Mouse (Mus musculus) kidney, postnatal 0 days (tissue): Measurements from ENCODE around the gene Gm20547. TPM values are rescaled to one million over a fixed set of nuclear protein-coding genes. Genes with fewer than 3 reads are reported as not detected.
A peak's percentile ranks its signal among the peaks of the same experiment; 100 is the strongest.
"Not testable (repeated sequence)": the region's sequence is repeated elsewhere in the genome, so short reads cannot be mapped to it uniquely, and the experiment has no call there.

Experiments
- ATAC-seq: fragments of 200-750 bp; cut with Nextera tagmentation; replicated peaks from 2 replicates; pipeline ENCODE4 v1.8.0; 2017; ENCODE audit warnings: low read depth, moderate number of reproducible peaks, moderate TSS enrichment, moderate library complexity; ENCODE audit not compliant: low FRiP score
- DNase-seq: peaks from one replicate; pipeline ENCODE4 v3.0.0-alpha.2; 2016; ENCODE audit warnings: low spot score
- H3K27ac ChIP-seq: fragments of 300-500 bp; sonication (generic); 2 replicates; pipeline ENCODE4 v1.5.1; 2014; ENCODE audit warnings: mild to moderate bottlenecking
- H3K27me3 ChIP-seq: fragments of 300-500 bp; sonication (generic); 2 replicates; pipeline ENCODE4 v1.6.1; 2014; ENCODE audit warnings: low read length, mixed read lengths; ENCODE audit not compliant: insufficient read depth
- H3K36me3 ChIP-seq: fragments of 300-500 bp; sonication (generic); 2 replicates; pipeline ENCODE4 v1.6.1; 2014; ENCODE audit warnings: low read length, mixed read lengths; ENCODE audit not compliant: insufficient read depth
- H3K4me1 ChIP-seq: fragments of 300-500 bp; sonication (generic); replicated peaks from 2 replicates; pipeline ENCODE4 v1.6.1; 2014; ENCODE audit warnings: antibody characterized with exemption, low read length, mixed read lengths; ENCODE audit not compliant: insufficient read depth
- H3K4me2 ChIP-seq: fragments of 300-500 bp; sonication (generic); 2 replicates; pipeline ENCODE4 v1.6.1; 2014; ENCODE audit warnings: mild to moderate bottlenecking, low read length, moderate library complexity, mixed read lengths
- H3K4me3 ChIP-seq: fragments of 300-500 bp; sonication (generic); replicated peaks from 2 replicates; pipeline ENCODE4 v1.5.1; 2014; ENCODE audit warnings: low read depth, low read length
- H3K9ac ChIP-seq: fragments of 300-500 bp; sonication (generic); 2 replicates; pipeline ENCODE4 v1.6.1; 2014; ENCODE audit warnings: low read depth, low read length
- H3K9me3 ChIP-seq: fragments of 300-500 bp; sonication (generic); replicated peaks from 2 replicates; pipeline ENCODE4 v1.6.1; 2016; ENCODE audit warnings: low read length, inconsistent platforms, mixed read lengths
- CTCF ChIP-seq: IDR thresholded peaks from 2 replicates; pipeline ENCODE4 v1.5.1; 2016; ENCODE audit warnings: antibody characterized with exemption, low read depth, mild to moderate bottlenecking, moderate library complexity
- WGBS: fragments of 180-500 bp; shearing (Covaris S2); extraction: QIAGEN DNeasy Blood & Tissue Kit; methylation state at CpG from one replicate; pipeline ENCODE4 v1.1.7; 2014; 5-methylcytosine and 5-hydroxymethylcytosine counted together
- microRNA-seq: library from miRNA; unstranded; fragments of <30 nt; microRNA quantifications from one replicate; pipeline ENCODE4, GENCODE M21; 2016
- polyA plus RNA-seq: library from polyadenylated mRNA; unstranded; fragments of >200 nt; fragmentation: Nextera tagmentation; extraction: Ambion mirVana; gene quantifications from 2 replicates; pipeline ENCODE4 v1.2.1, GENCODE M21; 2015

The Gm20547 gene
- polyA plus RNA-seq, 1 experiment from 2014 or later, result not detected

GRCm38 (mm10) chr17:34813747-34814146 lies 68.1 kb downstream of the Gm20547 start:
- H3K27me3 ChIP-seq, H3K4me1 ChIP-seq, H3K4me3 ChIP-seq, H3K9me3 ChIP-seq, H3K9ac ChIP-seq, ATAC-seq, H3K36me3 ChIP-seq, H3K27ac ChIP-seq, H3K4me2 ChIP-seq: not testable (repeated sequence)
- peak; percentile 16 for DNase-seq
- peak; percentile 61 for TF ChIP-seq CTCF
- 64% methylated on average over 12 of the region's 12 CpGs for WGBS

GRCm38 (mm10) chr17:34811275-34811674 lies 70.6 kb downstream of the Gm20547 start:
- H3K27me3 ChIP-seq, result no peaks in the 10 kb centered on the region
- ATAC-seq, result no peak
- no peak overlapping the region for H3K4me3 ChIP-seq
- H3K9me3 ChIP-seq, result no peaks in the 10 kb centered on the region
- WGBS, result 66% methylated on average over 15 of the region's 15 CpGs
- H3K36me3 ChIP-seq, result no peaks in the 10 kb centered on the region
- DNase-seq, result no peak
- H3K4me2 ChIP-seq, result no peak overlapping the region
- TF ChIP-seq CTCF, result no peak
- no peaks in the 10 kb centered on the region for H3K4me1 ChIP-seq
- H3K9ac ChIP-seq, result no peak overlapping the region
- H3K27ac ChIP-seq, result no peak overlapping the region

DNA sequence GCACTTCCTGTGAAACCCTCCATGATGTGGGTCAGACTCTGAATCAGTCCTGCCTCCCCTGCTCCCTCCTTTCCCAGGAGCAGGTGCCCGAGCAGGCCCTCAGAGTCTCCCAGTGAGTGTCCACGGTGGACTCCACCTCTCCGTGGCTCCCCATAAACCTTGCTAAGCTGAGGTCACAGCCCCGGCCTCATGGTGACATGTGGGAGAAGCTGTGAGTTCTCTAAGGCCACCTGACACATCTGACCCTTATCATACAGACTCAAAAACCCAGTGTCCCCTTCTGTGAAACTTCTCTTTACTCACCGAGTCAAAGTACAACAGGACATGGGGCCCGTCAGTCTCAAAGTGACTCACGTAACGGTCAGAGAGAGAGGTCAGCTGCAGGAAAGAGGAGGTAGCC lies 71.0 kb downstream of the Gm20547 start:
- H3K9ac ChIP-seq, ATAC-seq, H3K4me1 ChIP-seq, H3K27me3 ChIP-seq, H3K4me2 ChIP-seq, DNase-seq, H3K9me3 ChIP-seq, H3K27ac ChIP-seq, H3K36me3 ChIP-seq, H3K4me3 ChIP-seq: not testable (repeated sequence)
- 68% methylated on average over 8 of the region's 8 CpGs for WGBS

DNA sequence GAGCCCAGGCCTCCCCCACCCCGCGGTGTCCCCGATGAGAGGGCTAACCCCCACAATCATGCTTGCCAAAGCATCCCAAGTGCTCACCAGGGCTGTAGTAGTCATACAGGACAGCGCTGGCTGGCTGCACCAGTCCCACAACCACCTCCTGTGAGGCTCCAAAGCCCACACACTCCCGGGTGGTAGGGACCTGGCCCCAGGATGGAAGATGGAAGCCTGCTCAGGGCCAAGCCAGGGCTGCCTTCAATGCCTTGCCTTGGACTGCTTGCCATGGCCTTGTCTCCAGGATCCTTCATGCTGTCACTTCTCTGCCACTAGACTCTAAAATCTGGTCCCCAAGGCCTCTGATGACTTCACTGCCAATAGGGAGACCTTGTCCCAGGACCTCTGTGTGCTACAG lies 71.4 kb downstream of the Gm20547 start:
- H3K9ac ChIP-seq, DNase-seq, H3K9me3 ChIP-seq, H3K27ac ChIP-seq, ATAC-seq, H3K4me3 ChIP-seq, H3K36me3 ChIP-seq, H3K27me3 ChIP-seq, H3K4me2 ChIP-seq, H3K4me1 ChIP-seq: not testable (repeated sequence)
- 85% methylated on average over 5 of the region's 5 CpGs for WGBS

- Histone ChIP-seq H3K36me3 (no peaks in the 10 kb centered on the region), H3K9ac (no peak overlapping the region), H3K9me3 (no peaks in the 10 kb centered on the region), H3K4me3 (no peak overlapping the region), H3K4me2 (no peak overlapping the region), H3K27me3 (no peaks in the 10 kb centered on the region), H3K4me1 (no peaks in the 10 kb centered on the region), H3K27ac (no peak overlapping the region)
- ATAC-seq (no peak), DNase-seq (no peak)
- 81% methylated on average over 6 of the region's 6 CpGs for WGBS
- TF ChIP-seq CTCF, result no peak
Measured at GRCm38 (mm10) chr17:34808599-34809205, 73.1 kb downstream of the Gm20547 start.

DNA sequence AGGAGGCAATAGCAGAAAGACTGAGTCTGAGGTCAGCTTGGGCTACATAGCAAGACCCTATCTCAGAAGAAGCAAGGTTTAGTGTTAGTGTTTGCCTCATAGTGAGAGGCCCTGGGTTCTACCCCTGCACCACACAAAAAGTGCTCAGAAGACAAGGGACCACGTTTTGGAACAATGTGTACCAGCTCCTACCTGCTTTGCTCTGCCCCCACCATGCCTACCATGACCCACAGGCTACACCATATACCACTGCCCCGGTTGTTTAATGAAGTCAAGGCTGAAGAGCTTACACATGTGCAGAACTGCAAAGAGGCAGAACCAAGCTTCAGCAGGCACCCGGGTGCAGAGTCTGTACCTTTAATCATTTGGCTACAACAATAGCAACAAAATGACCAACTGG lies 74.7 kb downstream of the Gm20547 start:
- H3K4me2 ChIP-seq, result no peak overlapping the region
- DNase-seq (no peak), ATAC-seq (no peak)
- H3K27ac ChIP-seq, result no peak overlapping the region
- H3K4me3 ChIP-seq, result no peak overlapping the region
- H3K4me1 ChIP-seq, result no peaks in the 10 kb centered on the region
- H3K9ac ChIP-seq, result no peak overlapping the region
- no peaks in the 10 kb centered on the region for H3K9me3 ChIP-seq
- 71% methylated on average over 3 of the region's 3 CpGs for WGBS
- no peak for TF ChIP-seq CTCF
- no peaks in the 10 kb centered on the region for H3K36me3 ChIP-seq
- H3K27me3 ChIP-seq, result no peaks in the 10 kb centered on the region

Small RNA genes within 50 kb of the gene (microRNA-seq; reads per million reads assigned to microRNA genes)
- not detected for gene Mir6970
- 3.2 reads per million, percentile 8 among the genes with 10 or more reads in this experiment for gene Mir6971
- not detected for gene Mir6972

Other genes starting within 250 kb of the Gm20547 start
- 16.4 and 18.6 TPM in 2 replicates for gene Fkbpl, start 237.3 kb downstream of the Gm20547 start, polyA plus RNA-seq
- 62.0 and 65.8 TPM in 2 replicates for gene Atf6b, start 234.9 kb downstream of the Gm20547 start, polyA plus RNA-seq
- 0.19 and 0.26 TPM in 2 replicates for gene Tnxb, start 211.5 kb downstream of the Gm20547 start, polyA plus RNA-seq
- gene C4b, start 138.2 kb downstream of the Gm20547 start, polyA plus RNA-seq, result 0.22 and 0.41 TPM in 2 replicates
- 0.13 and 0.20 TPM in 2 replicates for gene Cyp21a1, start 77.5 kb downstream of the Gm20547 start, polyA plus RNA-seq
- gene Stk19, start 45.1 kb downstream of the Gm20547 start, polyA plus RNA-seq, result 30.3 and 30.8 TPM in 2 replicates
- 48.2 and 49.7 TPM in 2 replicates for gene Dxo, start 45.0 kb downstream of the Gm20547 start, polyA plus RNA-seq
- gene Skiv2l, start 31.8 kb downstream of the Gm20547 start, polyA plus RNA-seq, result 36.8 and 37.3 TPM in 2 replicates
- 73.5 and 79.5 TPM in 2 replicates for gene Nelfe, start 31.7 kb downstream of the Gm20547 start, polyA plus RNA-seq
- 21.1 and 25.6 TPM in 2 replicates for gene Cfb, start 19.5 kb downstream of the Gm20547 start, polyA plus RNA-seq
- 2.3 and 3.4 TPM in 2 replicates for gene Zbtb12, start 2.6 kb downstream of the Gm20547 start, polyA plus RNA-seq
- gene C2, start 16.2 kb upstream of the Gm20547 start, polyA plus RNA-seq, result 7.0 and 7.4 TPM in 2 replicates
- 44.1 and 49.1 TPM in 2 replicates for gene Ehmt2, start 16.4 kb upstream of the Gm20547 start, polyA plus RNA-seq
- gene Slc44a4, start 32.4 kb upstream of the Gm20547 start, polyA plus RNA-seq, result 24.2 and 27.3 TPM in 2 replicates
- 92.0 and 101 TPM in 2 replicates for gene Neu1, start 49.2 kb upstream of the Gm20547 start, polyA plus RNA-seq
- 2.2 and 2.6 TPM in 2 replicates for gene Hspa1b, start 77.2 kb upstream of the Gm20547 start, polyA plus RNA-seq
- gene Gm20481, start 87.9 kb upstream of the Gm20547 start, polyA plus RNA-seq, result not detected in 2 replicates
- 22.4 and 23.5 TPM in 2 replicates for gene Hspa1a, start 90.1 kb upstream of the Gm20547 start, polyA plus RNA-seq
- gene Hspa1l, start 90.7 kb upstream of the Gm20547 start, polyA plus RNA-seq, result 0.54 and 0.72 TPM in 2 replicates
- gene Lsm2, start 99.8 kb upstream of the Gm20547 start, polyA plus RNA-seq, result 133 and 141 TPM in 2 replicates
- gene Vars, start 118.9 kb upstream of the Gm20547 start, polyA plus RNA-seq, result 61.3 and 63.3 TPM in 2 replicates
- gene Vwa7, start 134.5 kb upstream of the Gm20547 start, polyA plus RNA-seq, result 0.16 and 0.20 TPM in 2 replicates
- 2.3 and 3.7 TPM in 2 replicates for gene Sapcd1, start 146.0 kb upstream of the Gm20547 start, polyA plus RNA-seq
- 2.7 and 3.0 TPM in 2 replicates for gene Msh5, start 164.7 kb upstream of the Gm20547 start, polyA plus RNA-seq
- gene Clic1, start 167.9 kb upstream of the Gm20547 start, polyA plus RNA-seq, result 266 and 282 TPM in 2 replicates
- gene Ddah2, start 177.0 kb upstream of the Gm20547 start, polyA plus RNA-seq, result 227 and 244 TPM in 2 replicates
- not detected in 2 replicates for gene Ly6g6c, start 183.3 kb upstream of the Gm20547 start, polyA plus RNA-seq
- gene Mpig6b, start 184.1 kb upstream of the Gm20547 start, polyA plus RNA-seq, result 0.36 and 0.45 TPM in 2 replicates
- 1.3 and 1.6 TPM in 2 replicates for gene Ly6g6e, start 194.9 kb upstream of the Gm20547 start, polyA plus RNA-seq
- 7.6 and 7.8 TPM in 2 replicates for gene Ly6g6d, start 196.0 kb upstream of the Gm20547 start, polyA plus RNA-seq
- gene Ly6g6f, start 203.6 kb upstream of the Gm20547 start, polyA plus RNA-seq, result not detected in 2 replicates
- gene Abhd16a, start 207.2 kb upstream of the Gm20547 start, polyA plus RNA-seq, result 109 and 113 TPM in 2 replicates
- not detected in 2 replicates for gene Ly6g5c, start 226.2 kb upstream of the Gm20547 start, polyA plus RNA-seq
- 0.69 and 1.1 TPM in 2 replicates for gene Ly6g5b, start 233.4 kb upstream of the Gm20547 start, polyA plus RNA-seq
- gene Gpank1, start 239.4 kb upstream of the Gm20547 start, polyA plus RNA-seq, result 14.6 and 15.2 TPM in 2 replicates
- gene Csnk2b, start 240.0 kb upstream of the Gm20547 start, polyA plus RNA-seq, result 300 and 312 TPM in 2 replicates
- 10.5 and 11.9 TPM in 2 replicates for gene D17H6S53E, start 244.3 kb upstream of the Gm20547 start, polyA plus RNA-seq